Mouse (Mus musculus): Measurements from ENCODE around the gene Rap1b.

DNA sequence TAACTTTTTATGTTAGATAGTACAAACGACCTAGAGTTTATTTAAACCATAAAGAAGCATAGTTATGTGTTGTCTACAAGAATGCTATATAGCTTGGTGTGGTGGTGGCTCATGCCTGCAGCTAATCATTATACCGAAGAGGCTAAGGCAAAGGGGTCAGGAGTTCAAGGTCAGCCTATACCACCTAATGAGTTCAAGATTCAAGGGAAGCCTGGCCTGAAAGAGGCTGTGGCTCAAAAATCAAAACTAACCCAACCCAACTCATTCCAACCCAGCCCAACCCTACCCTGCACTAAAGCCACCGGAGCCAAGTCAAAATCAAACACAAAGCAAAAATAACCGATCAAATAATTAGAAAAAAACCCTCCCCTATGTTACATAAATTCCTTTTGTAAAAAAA, 49.4 kb upstream of the Rap1b start:
- TF ChIP-seq POLR2A (IDR thresholded peaks at IDR 0.05; ENCODE audit: extremely low read depth, insufficient read depth, low read length) (no peak), CTCF (IDR thresholded peaks at IDR 0.05; ENCODE audit: extremely low read depth, insufficient read depth, low read length) (no peak)
